Mouse (Mus musculus) lung, adult 2 months (tissue): ENCODE results near the gene Rras2. TPM values are rescaled to one million over a fixed set of nuclear protein-coding genes. Genes with fewer than 3 reads are reported as not detected.

Source experiments
- DNase-seq: peaks from one replicate; pipeline ENCODE4 v3.0.0; 2022
- H3K4me1 ChIP-seq: fragments of 200-500 bp; 2 replicates; pipeline ENCODE4 v1.6.1; 2011; ENCODE audit warnings: low read length; ENCODE audit not compliant: control insufficient read depth, insufficient read depth
- H3K4me3 ChIP-seq: fragments of 200-500 bp; replicated peaks from 2 replicates; pipeline ENCODE3; 2011; ENCODE audit warnings: low read depth, mild to moderate bottlenecking, control low read depth, low read length; ENCODE audit errors: extremely low read depth
- CTCF ChIP-seq: fragments of 200-500 bp; IDR thresholded peaks from 2 replicates; pipeline ENCODE4 v1.5.1; 2011; ENCODE audit warnings: mild to moderate bottlenecking, low read length, control low read depth; ENCODE audit not compliant: insufficient read depth
- POLR2A ChIP-seq: fragments of 200-500 bp; IDR thresholded peaks from 2 replicates; pipeline ENCODE4 v1.6.1; 2011; ENCODE audit warnings: low read depth, mild to moderate bottlenecking, control low read depth, low read length, borderline replicate concordance; ENCODE audit errors: extremely low read depth
- WGBS: fragments of 180-500 bp; shearing (Covaris S2); methylation state at CpG from one replicate; pipeline ENCODE4 v1.1.7; 2018; 5-methylcytosine and 5-hydroxymethylcytosine counted together
- polyA plus RNA-seq: library from polyadenylated mRNA; depleted of rRNA; stranded (reverse); fragments of >200 nt; gene quantifications from 2 replicates; pipeline ENCODE4 v1.2.3, GENCODE M21; 2012

The Rras2 gene
- polyA plus RNA-seq, 1 experiment = 24.4 TPM

- no peak for DNase-seq
- Histone ChIP-seq H3K4me1 (no peaks in the 10 kb centered on the region), H3K4me3 (no peak overlapping the region)
- TF ChIP-seq POLR2A = no peak
- no peak for TF ChIP-seq CTCF
- WGBS = 66% methylated on average over 2 of the region's 2 CpGs
Observed at GRCm38 (mm10) chr7:114045814-114046213, 71.8 kb downstream of the Rras2 start.

DNA sequence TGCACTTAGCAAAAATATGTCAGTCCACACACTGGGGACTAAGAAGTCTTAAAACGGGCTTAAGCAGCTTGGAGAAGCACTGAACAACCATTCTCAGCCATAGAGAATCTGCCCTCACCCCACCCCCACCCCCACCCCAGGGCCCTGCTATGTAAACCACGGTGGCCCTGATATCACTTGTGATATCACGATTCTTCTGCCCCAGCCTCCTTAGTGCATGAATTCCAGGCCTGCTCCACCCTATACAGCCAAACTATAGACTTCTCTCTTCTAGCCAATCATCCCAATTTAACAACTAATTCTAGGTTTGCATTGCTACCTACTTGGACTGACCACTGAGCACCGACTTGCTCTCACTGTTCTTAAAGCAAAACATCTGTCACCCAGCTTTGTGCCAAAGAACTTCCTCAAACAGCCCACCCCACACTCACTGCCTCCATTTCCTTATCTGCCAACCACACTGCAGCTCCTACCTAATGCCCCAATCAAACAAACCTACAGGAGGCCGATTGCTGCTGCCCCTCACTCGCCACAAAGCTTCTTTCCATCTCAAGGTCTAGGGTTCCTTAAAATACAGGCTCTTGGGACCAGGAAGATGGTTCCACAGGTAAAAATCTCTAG is 73.5 kb downstream of the Rras2 start:
- no peaks in the 10 kb centered on the region for H3K4me1 ChIP-seq
- no peak overlapping the region for H3K4me3 ChIP-seq
- TF ChIP-seq CTCF = no peak
- TF ChIP-seq POLR2A = no peak
- 31% methylated on average over 6 of the region's 6 CpGs for WGBS
- no peak for DNase-seq

DNA sequence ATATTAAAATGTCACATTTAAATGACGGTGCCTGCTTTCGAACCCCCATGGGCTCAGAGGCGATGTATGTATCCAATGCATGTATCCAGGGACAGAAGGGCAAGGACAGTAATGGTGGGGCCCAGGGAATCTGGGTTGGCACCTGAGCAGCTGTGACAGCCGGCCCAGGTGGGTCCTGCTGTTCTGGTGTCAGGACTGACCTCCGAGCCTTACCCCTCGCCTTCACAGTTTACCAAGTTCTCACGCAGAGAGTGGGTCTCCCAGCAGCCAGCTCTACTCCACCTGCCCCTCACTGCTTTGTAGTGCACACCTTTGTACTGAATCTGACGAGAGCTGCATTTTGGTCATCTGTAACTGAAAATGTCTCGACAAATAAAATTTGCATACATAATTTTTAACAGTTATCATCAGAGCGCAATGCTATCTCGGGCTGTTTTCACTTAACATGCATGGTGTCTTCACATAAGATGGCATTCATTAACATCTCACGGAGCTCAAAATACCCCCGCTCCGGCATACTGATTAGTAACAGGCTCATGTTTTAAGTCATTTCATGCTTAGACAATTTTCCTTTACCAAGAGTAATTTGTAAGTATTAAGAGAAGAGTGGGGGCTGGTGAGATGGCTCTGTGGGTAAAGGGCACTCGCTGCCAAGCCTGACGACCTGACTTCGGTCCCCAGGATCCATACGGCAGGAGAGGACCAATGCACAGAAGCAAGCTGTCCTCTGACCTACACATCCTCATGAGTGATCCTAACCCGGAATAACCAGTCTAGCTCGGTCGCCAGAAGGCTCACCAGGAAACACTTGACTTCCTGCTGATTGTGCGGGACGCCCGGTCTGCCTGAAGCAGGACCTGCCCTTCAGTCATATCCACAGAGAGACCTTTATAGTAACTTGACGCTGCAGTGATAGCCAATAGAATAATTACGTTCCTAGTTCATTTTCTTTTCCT is 74.3 kb downstream of the Rras2 start:
- Histone ChIP-seq H3K4me1 (no peaks in the 10 kb centered on the region), H3K4me3 (no peak overlapping the region)
- DNase-seq = no peak
- 62% methylated on average over 26 of the region's 26 CpGs for WGBS
- TF ChIP-seq CTCF (no peak), POLR2A (no peak)

DNA sequence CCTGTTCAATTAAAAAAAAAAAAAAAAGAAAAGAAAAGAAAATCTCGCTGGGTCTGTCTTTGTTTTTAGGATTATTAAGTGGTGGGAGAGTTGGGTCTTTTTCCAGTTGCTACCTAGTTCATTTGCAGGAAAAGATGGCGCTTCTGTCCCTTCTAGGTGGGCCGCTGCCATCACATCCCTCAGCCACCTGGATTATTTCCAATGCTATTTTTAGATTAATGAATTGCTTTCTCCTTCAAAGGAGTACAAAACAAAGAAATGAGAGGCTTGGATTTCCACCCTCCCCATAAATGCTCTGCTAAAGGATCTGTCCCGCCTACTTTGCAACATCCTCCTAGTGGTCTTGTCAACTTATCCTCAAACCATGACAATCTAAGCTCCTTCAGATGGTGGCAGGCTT is 76.2 kb downstream of the Rras2 start:
- no peak overlapping the region for H3K4me3 ChIP-seq
- no peak for DNase-seq
- TF ChIP-seq POLR2A (no peak), CTCF (no peak)
- H3K4me1 ChIP-seq = no peaks in the 10 kb centered on the region
- WGBS = 82% methylated on average over 4 of the region's 4 CpGs

- no peak overlapping the region for H3K4me3 ChIP-seq
- TF ChIP-seq CTCF = no peak
- no peak for TF ChIP-seq POLR2A
- H3K4me1 ChIP-seq = no peaks in the 10 kb centered on the region
- no peak for DNase-seq
- WGBS = 71% methylated on average over 4 of the region's 4 CpGs
Observed at GRCm38 (mm10) chr7:114037237-114037636, 80.3 kb downstream of the Rras2 start.

DNA sequence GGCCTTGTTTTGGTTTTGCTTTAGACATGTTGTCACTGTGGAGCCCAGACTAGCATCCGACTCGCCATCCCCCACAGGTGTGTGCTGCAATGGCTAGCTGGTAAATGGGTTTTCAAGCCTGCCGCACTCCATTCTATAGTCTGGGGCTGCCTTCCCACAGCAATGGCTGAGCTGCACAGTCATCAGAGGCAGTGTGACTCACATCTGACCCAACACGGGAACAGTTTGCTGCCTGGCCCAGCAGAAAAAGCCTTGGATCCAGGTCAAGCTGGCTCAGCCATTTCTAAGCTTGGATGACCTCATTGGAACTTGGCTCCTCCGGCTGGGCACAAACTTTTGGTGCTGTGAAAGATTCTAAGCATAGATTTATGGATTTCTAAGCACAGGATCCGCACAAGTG is 88.0 kb downstream of the Rras2 start:
- WGBS = 61% methylated on average over 6 of the region's 6 CpGs
- no peak overlapping the region for H3K4me3 ChIP-seq
- DNase-seq = no peak
- no peak for TF ChIP-seq POLR2A
- TF ChIP-seq CTCF = no peak
- no peaks in the 10 kb centered on the region for H3K4me1 ChIP-seq

- TF ChIP-seq POLR2A (no peak), CTCF (no peak)
- no peak for DNase-seq
- Histone ChIP-seq H3K4me3 (no peak overlapping the region), H3K4me1 (no peaks in the 10 kb centered on the region)
- WGBS = 87% methylated on average over 5 of the region's 5 CpGs
Observed at GRCm38 (mm10) chr7:114028828-114029227, 88.8 kb downstream of the Rras2 start.

GRCm38 (mm10) chr7:114027406-114027805 is 90.2 kb downstream of the Rras2 start:
- WGBS = 70% methylated on average over 3 of the region's 3 CpGs
- TF ChIP-seq POLR2A (no peak), CTCF (no peak)
- DNase-seq = no peak
- Histone ChIP-seq H3K4me3 (no peak overlapping the region), H3K4me1 (no peaks in the 10 kb centered on the region)

DNA sequence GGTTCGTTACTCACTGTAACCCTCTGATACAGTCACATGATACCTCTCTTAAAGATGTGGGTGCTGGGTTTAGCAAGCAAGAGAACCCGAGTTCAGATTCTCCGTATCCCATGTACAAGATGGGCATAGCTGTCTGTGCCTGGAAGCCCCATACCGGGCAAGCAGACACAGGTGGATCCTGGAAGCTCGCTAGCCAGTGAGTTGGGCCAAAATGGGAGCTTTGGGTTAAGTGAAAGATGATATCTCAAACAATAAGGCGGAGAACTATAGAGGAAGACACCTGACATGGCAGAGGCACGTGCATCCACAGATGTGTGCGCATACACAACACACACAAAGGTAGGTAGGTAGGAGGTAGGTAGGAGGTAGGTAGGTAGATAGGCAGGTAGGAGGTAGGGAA is 90.7 kb downstream of the Rras2 start:
- Histone ChIP-seq H3K4me3 (no peak overlapping the region), H3K4me1 (no peaks in the 10 kb centered on the region)
- 86% methylated on average over 8 of the region's 8 CpGs for WGBS
- TF ChIP-seq POLR2A (no peak), CTCF (no peak)
- DNase-seq = no peak

- peak overlapping the region; percentile 79 for H3K4me3 ChIP-seq
- H3K4me1 ChIP-seq = no peaks in the 10 kb centered on the region
- TF ChIP-seq POLR2A (no peak), CTCF (peak; percentile 69)
- 2% methylated on average over 11 of the region's 11 CpGs for WGBS
- DNase-seq = peak; percentile 73
Observed at GRCm38 (mm10) chr7:114020704-114021093, 96.9 kb downstream of the Rras2 start.
